Mouse (Mus musculus): ENCODE results near the gene Syk. TPM values are rescaled to one million over a fixed set of nuclear protein-coding genes. Genes with fewer than 3 reads are reported as not detected.
A peak's percentile ranks its signal among the peaks of the same experiment; 100 is the strongest.

Syk gene
- polyA plus RNA-seq, 1 experiment from 2014 or later = 10.1 TPM

GRCm38 (mm10) chr13:52574311-52574710, 8.7 kb upstream of the Syk start:
- H3K9ac ChIP-seq (ENCODE audit: low read depth, low read length) = no peak overlapping the region
- no peak overlapping the region for H3K4me3 ChIP-seq (ENCODE audit: low read depth, low read length)

GRCm38 (mm10) chr13:52575483-52575882, 7.5 kb upstream of the Syk start:
- no peaks in the 10 kb centered on the region for H3K36me3 ChIP-seq (ENCODE audit: control insufficient read depth, insufficient read depth, low read length)
- no peak overlapping the region for H3K4me2 ChIP-seq
- peaks cover 15% of the 10 kb centered on the region for H3K4me1 ChIP-seq (replicated peaks; ENCODE audit: control insufficient read depth, insufficient read depth, low read length)
- H3K9me3 ChIP-seq (ENCODE audit: control insufficient read depth, low read length) = no peaks in the 10 kb centered on the region
- no peak overlapping the region for H3K9ac ChIP-seq (ENCODE audit: low read depth, low read length)
- DNase-seq (ENCODE audit: low spot score) = no peak
- H3K4me3 ChIP-seq (ENCODE audit: low read depth, low read length) = no peak overlapping the region
- H3K27ac ChIP-seq (ENCODE audit: low read depth, low read length) = no peak overlapping the region
- 71% methylated on average over 6 of the region's 6 CpGs for WGBS
- ATAC-seq (replicated peaks; ENCODE audit: low FRiP score) = no peak
- no peaks in the 10 kb centered on the region for H3K27me3 ChIP-seq (replicated peaks; ENCODE audit: control insufficient read depth, insufficient read depth, low read length)

More at GRCm38 (mm10) chr13:52574311-52574710, 8.7 kb upstream of the Syk start:
- Histone ChIP-seq H3K27ac (ENCODE audit: low read depth, low read length) (no peak overlapping the region), H3K4me1 (replicated peaks; ENCODE audit: control insufficient read depth, insufficient read depth, low read length) (peaks cover 15% of the 10 kb centered on the region), H3K4me2 (no peak overlapping the region), H3K9me3 (ENCODE audit: control insufficient read depth, low read length) (no peaks in the 10 kb centered on the region), H3K36me3 (ENCODE audit: control insufficient read depth, insufficient read depth, low read length) (no peaks in the 10 kb centered on the region), H3K27me3 (replicated peaks; ENCODE audit: control insufficient read depth, insufficient read depth, low read length) (no peaks in the 10 kb centered on the region)
- no peak for DNase-seq (ENCODE audit: low spot score)
- ATAC-seq (replicated peaks; ENCODE audit: low FRiP score) = no peak
- 60% methylated on average over 2 of the region's 2 CpGs for WGBS

GRCm38 (mm10) chr13:52576021-52576614, 6.9 kb upstream of the Syk start:
- no peak overlapping the region for H3K9ac ChIP-seq (ENCODE audit: low read depth, low read length)
- no peak overlapping the region for H3K27ac ChIP-seq (ENCODE audit: low read depth, low read length)
- no peaks in the 10 kb centered on the region for H3K9me3 ChIP-seq (ENCODE audit: control insufficient read depth, low read length)
- ATAC-seq (replicated peaks; ENCODE audit: low FRiP score) (no peak), DNase-seq (ENCODE audit: low spot score) (no peak)
- H3K4me1 ChIP-seq (replicated peaks; ENCODE audit: control insufficient read depth, insufficient read depth, low read length) = peaks cover 15% of the 10 kb centered on the region
- H3K27me3 ChIP-seq (replicated peaks; ENCODE audit: control insufficient read depth, insufficient read depth, low read length) = no peaks in the 10 kb centered on the region
- H3K36me3 ChIP-seq (ENCODE audit: control insufficient read depth, insufficient read depth, low read length) = no peaks in the 10 kb centered on the region
- H3K4me2 ChIP-seq = no peak overlapping the region
- 47% methylated on average over 7 of the region's 7 CpGs for WGBS
- no peak overlapping the region for H3K4me3 ChIP-seq (ENCODE audit: low read depth, low read length)

- Histone ChIP-seq H3K4me1 (replicated peaks; ENCODE audit: control insufficient read depth, insufficient read depth, low read length) (peaks cover 15% of the 10 kb centered on the region), H3K36me3 (ENCODE audit: control insufficient read depth, insufficient read depth, low read length) (no peaks in the 10 kb centered on the region), H3K9ac (ENCODE audit: low read depth, low read length) (no peak overlapping the region; the same call in 1 of the 2 replicates), H3K27ac (ENCODE audit: low read depth, low read length) (peak overlapping the region; percentile 41), H3K4me3 (ENCODE audit: low read depth, low read length) (no peak overlapping the region), H3K27me3 (replicated peaks; ENCODE audit: control insufficient read depth, insufficient read depth, low read length) (no peaks in the 10 kb centered on the region), H3K9me3 (ENCODE audit: control insufficient read depth, low read length) (no peaks in the 10 kb centered on the region), H3K4me2 (no peak overlapping the region)
- ATAC-seq (replicated peaks; ENCODE audit: low FRiP score) = no peak
- 49% methylated on average over 10 of the region's 10 CpGs for WGBS
- DNase-seq (ENCODE audit: low spot score) = no peak
Observed at GRCm38 (mm10) chr13:52576841-52577240, 6.1 kb upstream of the Syk start.

GRCm38 (mm10) chr13:52577326-52577920, 5.5 kb upstream of the Syk start:
- Histone ChIP-seq H3K36me3 (ENCODE audit: control insufficient read depth, insufficient read depth, low read length) (no peaks in the 10 kb centered on the region), H3K27me3 (replicated peaks; ENCODE audit: control insufficient read depth, insufficient read depth, low read length) (no peaks in the 10 kb centered on the region), H3K4me3 (ENCODE audit: low read depth, low read length) (no peak overlapping the region), H3K4me2 (0 out of 2 replicates have a peak overlapping the region, but pooled peaks have one; percentile 10), H3K9me3 (ENCODE audit: control insufficient read depth, low read length) (no peaks in the 10 kb centered on the region), H3K27ac (ENCODE audit: low read depth, low read length) (peak overlapping the region; percentile 41), H3K9ac (ENCODE audit: low read depth, low read length) (no peak overlapping the region; the same call in 1 of the 2 replicates), H3K4me1 (replicated peaks; ENCODE audit: control insufficient read depth, insufficient read depth, low read length) (peaks cover 16% of the 10 kb centered on the region)
- DNase-seq (ENCODE audit: low spot score) (no peak), ATAC-seq (replicated peaks; ENCODE audit: low FRiP score) (peak; percentile 60)
- WGBS = 14% methylated on average over 3 of the region's 3 CpGs

- no peak overlapping the region for H3K9ac ChIP-seq (ENCODE audit: low read depth, low read length)
- H3K9me3 ChIP-seq (ENCODE audit: control insufficient read depth, low read length) = no peaks in the 10 kb centered on the region
- 0 out of 2 replicates have a peak, but pooled peaks cover 3% of the 10 kb centered on the region for H3K27me3 ChIP-seq (replicated peaks; ENCODE audit: control insufficient read depth, insufficient read depth, low read length)
- DNase-seq (ENCODE audit: low spot score) (no peak), ATAC-seq (replicated peaks; ENCODE audit: low FRiP score) (no peak)
- H3K4me2 ChIP-seq = no peak overlapping the region
- peaks cover 21% of the 10 kb centered on the region for H3K4me1 ChIP-seq (replicated peaks; ENCODE audit: control insufficient read depth, insufficient read depth, low read length)
- no peaks in the 10 kb centered on the region for H3K36me3 ChIP-seq (ENCODE audit: control insufficient read depth, insufficient read depth, low read length)
- no peak overlapping the region for H3K4me3 ChIP-seq (ENCODE audit: low read depth, low read length)
- H3K27ac ChIP-seq (ENCODE audit: low read depth, low read length) = peak overlapping the region; percentile 40
- 28% methylated on average over 4 of the region's 4 CpGs for WGBS
Observed at GRCm38 (mm10) chr13:52577939-52578338, 5.0 kb upstream of the Syk start.

- H3K4me3 ChIP-seq (ENCODE audit: low read depth, low read length) = no peak overlapping the region
- H3K9me3 ChIP-seq (ENCODE audit: control insufficient read depth, low read length) = no peaks in the 10 kb centered on the region
- no peak overlapping the region for H3K27ac ChIP-seq (ENCODE audit: low read depth, low read length)
- H3K27me3 ChIP-seq (replicated peaks; ENCODE audit: control insufficient read depth, insufficient read depth, low read length) = 0 out of 2 replicates have a peak, but pooled peaks cover 3% of the 10 kb centered on the region
- 81% methylated on average over 2 of the region's 2 CpGs for WGBS
- H3K36me3 ChIP-seq (ENCODE audit: control insufficient read depth, insufficient read depth, low read length) = no peaks in the 10 kb centered on the region
- no peak overlapping the region for H3K4me2 ChIP-seq
- H3K4me1 ChIP-seq (replicated peaks; ENCODE audit: control insufficient read depth, insufficient read depth, low read length) = peaks cover 21% of the 10 kb centered on the region
- ATAC-seq (replicated peaks; ENCODE audit: low FRiP score) (no peak), DNase-seq (ENCODE audit: low spot score) (no peak)
- H3K9ac ChIP-seq (ENCODE audit: low read depth, low read length) = no peak overlapping the region
Observed at GRCm38 (mm10) chr13:52578776-52579175, 4.2 kb upstream of the Syk start.

GRCm38 (mm10) chr13:52582506-52582877, 481 bp upstream of the Syk start:
- H3K27ac ChIP-seq (ENCODE audit: low read depth, low read length) = peak overlapping the region; percentile 78; the same call in 1 of the 2 replicates
- peak overlapping the region; percentile 86 for H3K4me2 ChIP-seq
- ATAC-seq (replicated peaks; ENCODE audit: low FRiP score) (peak; percentile 39), DNase-seq (ENCODE audit: low spot score) (no peak)
- H3K4me1 ChIP-seq (replicated peaks; ENCODE audit: control insufficient read depth, insufficient read depth, low read length) = peaks cover 12% of the 10 kb centered on the region
- H3K9me3 ChIP-seq (ENCODE audit: control insufficient read depth, low read length) = no peaks in the 10 kb centered on the region
- H3K27me3 ChIP-seq (replicated peaks; ENCODE audit: control insufficient read depth, insufficient read depth, low read length) = 0 out of 2 replicates have a peak, but pooled peaks cover 3% of the 10 kb centered on the region
- 17% methylated on average over 9 of the region's 9 CpGs for WGBS
- peak overlapping the region; percentile 66 for H3K4me3 ChIP-seq (ENCODE audit: low read depth, low read length)
- no peaks in the 10 kb centered on the region for H3K36me3 ChIP-seq (ENCODE audit: control insufficient read depth, insufficient read depth, low read length)
- H3K9ac ChIP-seq (ENCODE audit: low read depth, low read length) = peak overlapping the region; percentile 72

Data from liver, embryonic 11.5 days (tissue).